Mouse (Mus musculus) adrenal gland, postnatal 25 days (tissue): ENCODE results near the gene Tcf25. TPM values are rescaled to one million over a fixed set of nuclear protein-coding genes. Genes with fewer than 3 reads are reported as not detected.

ENCODE experiments used
- DNase-seq: peaks from one replicate; pipeline ENCODE4 v3.0.0; 2021; ENCODE audit warnings: mixed read lengths
- total RNA-seq: library from RNA; stranded (reverse); gene quantifications from 2 replicates; pipeline ENCODE4 v1.2.3, GENCODE M21; 2021

Gene Tcf25
- total RNA-seq, 1 experiment from 2014 or later, result 203 TPM

DNA sequence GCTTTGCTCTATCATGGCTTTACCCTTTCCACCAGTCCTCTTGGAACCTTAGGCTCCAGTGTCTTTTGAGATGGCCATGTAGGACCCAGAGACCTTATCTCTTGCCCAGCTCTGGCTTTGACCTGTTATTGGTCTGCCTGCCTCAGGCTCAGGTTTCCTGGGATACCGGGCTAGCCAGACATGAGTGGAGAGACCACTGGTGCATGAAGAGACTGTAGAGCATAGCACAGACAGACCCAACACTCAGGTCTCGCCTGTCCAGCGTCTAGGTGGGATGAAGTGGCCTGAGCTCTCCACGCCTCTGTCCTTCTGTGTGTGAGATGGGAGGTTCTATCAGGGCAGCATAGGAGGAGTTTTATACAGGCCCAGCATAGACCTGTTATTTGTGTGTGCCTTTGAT lies 24.5 kb upstream of the Tcf25 start:
- DNase-seq, result no peak

DNA sequence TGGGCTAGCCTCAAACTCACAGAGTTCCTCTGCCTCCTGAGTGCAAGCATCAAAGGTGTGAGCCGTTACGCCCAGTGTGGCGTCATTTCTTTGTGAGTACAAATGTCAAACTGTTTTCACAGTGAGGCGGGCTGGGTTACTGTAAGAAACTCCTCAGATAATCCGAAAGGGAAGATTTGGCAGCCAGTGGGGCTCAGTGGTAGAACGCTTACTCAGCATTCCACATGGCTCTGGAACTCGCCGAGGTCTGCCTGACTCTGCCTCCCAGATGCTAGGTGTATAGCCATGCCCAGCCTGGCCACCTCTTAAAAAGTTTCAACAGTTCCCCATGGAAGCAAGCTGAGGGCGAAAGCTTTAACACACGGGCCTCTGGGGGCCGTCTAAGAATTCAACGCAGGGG lies 21.4 kb upstream of the Tcf25 start:
- no peak for DNase-seq

DNA sequence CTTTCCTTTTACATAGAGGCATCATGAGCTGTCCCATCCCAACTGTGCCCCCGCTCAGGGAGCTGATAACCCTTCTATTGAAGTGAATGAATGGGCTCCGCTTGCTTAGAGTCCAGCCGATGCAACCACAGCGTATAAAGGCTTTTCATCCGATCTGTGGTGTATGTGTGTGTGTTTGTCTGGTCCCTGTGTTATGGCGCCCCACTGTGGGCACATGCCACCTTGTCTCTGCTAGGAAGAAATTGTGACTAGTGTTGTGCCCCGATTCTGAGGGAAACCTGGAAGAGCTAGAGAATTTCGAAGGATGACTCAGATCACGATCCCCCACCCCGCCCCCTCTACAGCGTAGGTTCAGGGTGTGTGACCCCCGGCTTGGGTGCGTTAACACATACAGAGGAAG lies 20.8 kb upstream of the Tcf25 start:
- peak; percentile 45 for DNase-seq

DNA sequence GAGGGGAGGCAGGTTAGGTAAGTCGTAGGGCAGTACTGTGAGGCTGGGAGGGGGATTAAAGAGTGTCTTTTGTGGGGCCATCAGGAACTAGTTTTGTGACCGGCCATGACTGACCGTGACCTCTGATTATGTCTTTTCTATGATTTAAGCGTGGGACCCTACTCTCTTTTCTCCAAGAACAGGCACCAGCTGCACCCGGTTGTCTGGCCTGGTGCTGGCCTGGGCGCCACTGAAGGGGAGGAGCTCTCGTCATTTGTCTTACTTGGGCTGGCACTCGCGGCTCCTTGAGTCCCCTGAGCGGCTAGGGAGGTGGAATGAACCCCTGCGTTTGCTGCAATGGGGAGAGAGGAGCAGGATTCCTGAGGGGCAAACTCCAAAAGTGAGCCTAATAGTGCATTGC lies 20.3 kb upstream of the Tcf25 start:
- no peak for DNase-seq

DNA sequence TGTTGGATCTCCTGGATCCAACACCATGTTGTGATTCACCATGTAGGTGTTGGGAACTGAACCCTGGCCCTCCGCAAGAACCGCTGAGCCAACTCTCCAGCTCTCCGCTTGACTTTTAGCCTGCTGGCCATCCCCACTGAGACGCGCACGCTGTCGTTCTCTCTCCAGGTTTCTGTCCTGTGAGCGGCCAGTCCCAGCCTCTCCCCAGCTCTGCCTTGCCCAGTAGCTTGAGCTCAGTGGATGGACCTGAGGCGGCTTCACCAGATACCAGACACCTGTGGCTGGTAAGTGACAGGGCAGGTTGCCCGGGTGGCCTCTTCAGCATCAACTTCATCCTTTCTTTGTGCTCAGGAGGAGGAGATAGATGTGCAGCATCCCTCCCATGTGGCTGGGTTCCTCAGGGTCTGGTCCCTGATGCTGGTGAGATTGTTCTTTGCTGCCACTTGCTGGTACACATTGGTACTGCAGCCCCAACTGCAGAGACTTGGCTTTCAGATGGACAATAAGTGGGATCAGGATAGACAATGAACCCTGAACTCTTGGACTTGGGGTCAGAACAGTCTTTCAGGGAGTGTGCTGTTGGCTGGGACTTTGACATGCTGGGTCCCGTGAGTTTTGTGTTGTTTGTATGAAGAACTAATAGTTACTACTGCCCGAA lies 12.3 kb upstream of the Tcf25 start:
- DNase-seq, result peak; percentile 70

DNA sequence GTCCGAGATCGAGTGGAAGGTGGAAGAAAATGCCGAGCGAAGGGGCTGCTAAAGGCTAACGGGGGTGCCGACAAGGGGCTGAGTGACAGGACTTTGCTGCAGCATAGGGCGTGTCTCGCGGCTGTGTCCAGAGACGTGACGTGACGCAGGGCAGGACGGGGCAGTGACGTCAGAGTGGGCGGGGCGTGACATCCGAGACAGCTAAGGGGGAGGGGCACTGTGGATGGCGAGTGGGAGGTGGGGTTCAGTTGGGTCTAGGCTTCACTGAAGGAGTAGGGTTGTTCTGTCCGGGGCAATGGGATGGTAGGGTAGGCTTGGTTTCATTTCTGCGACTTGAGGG lies 656 bp downstream of the Tcf25 start:
- peak; percentile 97 for DNase-seq

DNA sequence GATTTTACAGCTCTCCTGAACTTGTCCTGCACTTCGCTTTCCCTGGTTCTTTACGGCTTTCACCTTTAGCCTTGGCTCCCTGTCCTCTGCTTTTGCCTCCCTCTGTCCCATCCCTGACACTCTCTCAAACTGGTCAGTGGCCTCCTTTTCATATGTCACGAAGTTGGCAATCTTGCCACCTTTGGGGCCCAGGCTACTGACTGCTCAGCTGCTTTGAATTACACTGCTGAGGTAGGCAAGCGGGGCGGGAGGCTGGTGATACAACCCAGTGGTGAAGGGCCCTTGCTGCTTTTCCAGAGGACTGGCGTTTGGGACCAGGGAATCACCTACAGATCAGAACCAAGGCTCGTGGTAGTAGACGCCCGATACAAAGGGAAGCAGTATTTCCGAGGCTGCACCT lies 2.1 kb downstream of the Tcf25 start:
- DNase-seq, result no peak

DNA sequence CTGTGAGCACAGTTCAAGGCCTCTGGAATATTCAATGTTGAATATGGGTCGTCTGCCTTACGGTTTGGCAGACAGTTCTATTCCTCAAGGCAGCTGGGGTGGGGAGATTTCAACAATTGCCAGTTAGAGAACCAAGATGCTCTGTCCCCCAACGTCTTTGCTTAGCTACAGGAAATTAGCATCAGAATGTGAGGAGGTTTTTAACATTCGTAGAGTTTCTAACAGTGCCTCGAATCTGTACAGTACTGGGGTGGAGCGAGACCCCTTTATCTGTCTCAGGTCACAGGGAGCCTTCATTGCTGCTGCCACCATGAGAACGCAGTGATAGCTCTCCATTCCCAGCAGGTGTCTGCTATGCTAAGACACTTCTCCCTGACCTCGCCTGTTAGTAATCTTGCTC lies 2.6 kb downstream of the Tcf25 start:
- no peak for DNase-seq

DNA sequence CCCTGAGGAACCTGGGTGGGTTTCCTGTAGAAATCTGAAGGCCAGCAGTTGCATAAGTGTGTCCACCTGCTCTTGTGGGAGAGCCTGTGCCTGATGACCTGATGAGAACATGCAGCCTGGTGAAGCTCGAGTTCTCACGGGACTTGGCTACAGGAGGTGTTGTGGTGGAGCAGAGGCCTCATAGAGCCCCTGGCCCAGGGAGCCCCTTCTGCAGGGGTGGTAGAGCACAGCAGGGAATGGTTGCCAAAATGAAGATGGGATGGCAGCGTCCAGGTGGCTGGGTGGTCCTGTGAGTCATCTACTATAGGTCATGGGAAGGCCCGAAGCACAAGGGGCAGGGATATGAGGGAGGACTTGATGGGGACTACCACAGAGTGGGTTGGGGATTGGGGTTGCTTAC lies 8.2 kb downstream of the Tcf25 start:
- DNase-seq, result no peak

DNA sequence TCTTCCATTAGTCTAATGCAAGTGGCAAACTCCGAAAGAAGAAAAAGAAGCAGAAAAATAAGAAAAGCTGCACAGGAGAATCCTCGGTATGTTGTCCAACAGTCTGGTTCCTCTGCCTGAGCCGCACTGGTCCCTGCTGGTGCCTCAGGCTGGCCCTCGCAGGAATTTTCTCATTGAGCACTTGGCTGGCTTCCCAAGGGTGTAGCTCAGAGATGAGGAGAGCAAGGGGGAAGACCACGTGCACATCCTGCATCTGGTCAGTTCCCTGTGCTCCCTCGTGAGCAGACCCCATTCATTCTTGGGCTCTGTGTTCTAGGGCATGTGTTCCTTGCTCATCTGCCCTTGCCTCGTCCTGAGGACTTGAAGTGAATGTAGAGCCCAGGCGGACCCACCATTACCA lies 9.0 kb downstream of the Tcf25 start:
- no peak for DNase-seq

DNA sequence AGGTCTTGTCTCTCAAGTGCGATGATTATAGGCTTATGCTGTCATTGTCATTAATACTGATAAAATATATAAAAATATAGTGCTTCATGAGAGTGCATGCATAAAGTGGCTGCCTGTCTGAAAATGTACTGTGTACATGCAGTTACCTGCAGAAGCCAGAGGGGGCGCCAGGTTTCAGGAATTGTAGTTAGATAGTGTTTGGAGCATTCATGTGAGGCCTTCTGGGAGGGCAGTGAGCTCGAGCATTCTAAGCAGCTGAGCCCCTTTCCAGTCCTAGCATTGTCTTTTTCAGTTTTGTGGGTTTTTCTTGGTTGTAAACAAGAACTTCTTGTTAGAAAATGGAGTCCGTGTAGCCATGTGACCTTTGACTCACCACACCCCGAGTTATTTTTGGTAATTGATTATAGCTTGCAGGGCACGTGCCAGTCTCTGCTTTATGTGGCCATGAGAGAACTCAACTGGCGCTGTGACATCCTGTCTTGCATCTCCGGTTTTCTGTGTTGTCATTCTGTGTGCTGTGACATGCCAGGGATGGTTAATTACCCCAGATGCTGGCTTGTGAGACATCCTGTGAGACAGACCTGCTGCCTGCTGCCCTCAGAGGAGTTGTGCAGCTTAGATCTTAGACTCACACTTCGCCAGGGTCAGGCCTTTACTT lies 11.5 kb downstream of the Tcf25 start:
- DNase-seq, result peak; percentile 42

DNA sequence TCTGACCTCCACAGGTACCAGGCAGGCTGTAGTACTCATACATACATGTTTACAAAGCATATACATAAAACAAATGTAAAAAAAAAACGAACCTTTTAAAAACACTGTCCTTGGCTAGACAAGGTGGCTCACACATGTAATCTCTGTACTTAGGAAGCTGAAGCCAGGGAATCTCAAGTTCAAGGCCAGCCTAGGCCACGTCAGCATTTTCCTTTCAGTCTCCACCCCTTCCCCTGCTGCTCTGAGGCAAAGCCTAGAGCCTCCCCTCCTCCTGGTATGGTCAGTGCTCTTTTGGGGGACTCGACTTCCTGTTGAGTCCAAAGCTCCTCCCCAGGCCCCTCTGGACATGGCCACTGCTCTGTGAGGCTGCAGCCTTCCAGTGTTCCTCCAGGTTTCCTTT lies 13.5 kb downstream of the Tcf25 start:
- DNase-seq, result peak; percentile 41

DNA sequence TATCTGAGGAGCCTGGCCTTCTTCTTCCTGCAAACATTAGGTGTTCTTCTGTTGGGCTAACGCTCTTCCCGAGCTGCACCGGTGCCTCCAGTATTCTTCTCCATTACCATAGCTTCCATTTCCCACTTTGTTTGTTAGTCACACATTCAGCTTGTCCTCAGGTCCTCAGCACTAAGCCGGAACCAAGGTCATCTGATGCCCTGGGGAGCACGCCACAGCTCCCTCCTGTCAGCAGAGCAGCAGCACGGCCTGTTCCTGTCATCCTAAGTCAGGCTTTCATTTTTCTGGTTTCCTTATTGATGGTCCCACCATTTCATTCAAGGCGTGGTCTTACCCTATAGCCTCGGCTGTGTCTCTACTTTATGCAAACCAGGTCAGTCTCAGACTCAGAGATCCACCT lies 14.2 kb downstream of the Tcf25 start:
- no peak for DNase-seq

DNA sequence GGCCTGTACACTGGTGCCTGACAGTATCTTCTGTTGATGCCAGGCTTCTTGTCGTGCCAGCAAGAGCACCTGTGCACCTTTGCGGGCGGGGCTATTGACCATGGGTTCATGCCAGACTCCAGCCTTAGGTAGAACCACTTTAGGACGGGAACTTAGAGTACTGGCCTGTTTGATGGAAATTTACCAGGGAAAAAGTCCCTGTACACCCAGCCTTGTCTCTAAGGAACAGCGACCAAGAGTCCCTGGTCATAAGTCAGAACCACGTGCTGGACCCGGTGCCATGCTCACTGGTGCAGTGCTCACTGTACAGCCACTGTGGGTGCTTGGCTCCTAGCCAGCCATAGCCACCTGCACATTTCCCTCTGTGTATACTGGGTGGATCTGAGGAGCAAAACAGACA lies 15.5 kb downstream of the Tcf25 start:
- no peak for DNase-seq

DNA sequence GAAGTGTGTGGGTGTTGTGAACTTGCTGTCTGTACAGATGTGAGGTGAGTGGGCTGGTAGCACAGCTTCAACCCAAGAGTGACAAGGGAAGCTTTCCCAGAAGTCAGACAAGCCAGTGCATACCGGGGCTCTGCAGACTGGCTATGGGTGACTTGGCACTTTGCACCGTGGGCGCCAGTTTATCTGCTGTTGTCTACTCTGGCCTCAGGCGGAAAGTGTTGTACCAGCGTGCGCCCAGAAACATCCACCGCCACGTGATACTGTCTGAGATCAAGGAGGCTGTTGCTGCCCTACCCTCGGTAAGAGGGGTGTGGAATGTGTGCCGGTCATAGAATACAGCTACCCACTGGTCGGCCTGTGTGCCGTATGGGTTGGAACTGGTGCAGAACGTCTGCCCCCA lies 24.8 kb downstream of the Tcf25 start:
- DNase-seq, result no peak

DNA sequence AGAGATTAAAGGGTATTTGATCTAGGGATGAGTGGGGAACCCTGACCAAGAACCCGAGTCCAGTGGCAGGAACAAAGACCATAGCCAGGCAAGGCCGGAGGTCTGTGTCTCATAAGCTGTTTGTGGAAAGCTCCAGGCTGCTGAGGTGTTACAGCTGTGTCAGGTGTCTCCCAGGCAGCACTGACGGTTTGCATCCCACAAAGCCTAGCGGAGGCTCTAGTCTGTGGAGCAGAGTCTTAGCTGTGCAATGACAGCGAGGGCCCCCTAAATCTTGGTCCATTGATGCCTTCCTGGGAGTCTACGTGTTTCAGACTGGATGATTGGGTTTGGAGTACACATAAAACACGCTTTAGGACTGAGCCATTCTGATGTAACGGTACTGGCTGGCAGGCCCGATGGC lies 28.4 kb downstream of the Tcf25 start:
- no peak for DNase-seq

DNA sequence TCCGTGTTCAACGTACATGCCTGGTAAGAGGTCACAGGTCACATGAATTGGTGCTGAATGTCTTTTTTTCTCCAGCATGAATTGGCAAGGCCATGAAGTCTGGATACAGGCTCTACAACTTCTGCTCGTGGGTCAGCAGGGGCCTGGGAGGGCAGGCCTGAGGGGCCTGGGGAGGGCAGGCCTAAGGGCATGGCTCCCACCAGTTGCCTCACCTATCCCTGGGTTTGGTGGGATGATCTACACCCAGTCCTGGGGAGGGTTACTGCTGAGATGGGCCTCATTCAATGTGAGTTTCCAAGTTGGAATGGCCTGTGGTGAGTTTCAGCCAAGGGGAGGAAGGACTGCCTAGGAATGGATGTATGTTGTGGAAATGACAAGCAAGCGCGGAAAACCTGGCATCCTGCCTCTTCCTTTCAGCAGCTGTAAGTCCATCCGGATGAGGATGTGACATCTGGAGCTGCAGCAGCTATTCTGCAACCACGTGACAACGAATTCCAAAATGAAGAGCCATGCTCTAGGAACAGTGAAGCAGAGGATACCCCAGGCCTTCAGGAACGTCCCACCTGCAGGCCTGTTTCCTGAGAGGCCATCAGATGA lies 29.3 kb downstream of the Tcf25 start:
- DNase-seq, result no peak

DNA sequence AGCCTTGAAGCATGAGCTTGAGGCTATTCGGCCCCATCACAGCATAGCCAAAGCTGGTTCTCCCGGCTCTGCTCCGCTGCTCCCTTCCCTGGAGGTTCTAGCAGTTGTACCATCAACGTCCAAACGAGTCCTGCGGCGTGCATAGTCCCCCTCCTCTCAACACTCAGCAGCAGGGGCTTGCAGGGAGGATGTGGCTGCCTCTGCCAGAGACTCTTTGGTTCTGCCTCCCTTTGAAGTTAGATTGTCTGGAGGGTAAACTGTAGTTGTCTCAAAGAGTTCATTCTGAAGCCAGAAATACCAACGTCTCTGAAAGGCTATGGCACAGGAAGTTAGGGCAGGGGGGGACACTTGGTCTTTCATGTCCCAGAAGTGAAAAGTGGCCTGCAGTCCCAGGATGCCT lies 31.0 kb downstream of the Tcf25 start:
- no peak for DNase-seq

DNA sequence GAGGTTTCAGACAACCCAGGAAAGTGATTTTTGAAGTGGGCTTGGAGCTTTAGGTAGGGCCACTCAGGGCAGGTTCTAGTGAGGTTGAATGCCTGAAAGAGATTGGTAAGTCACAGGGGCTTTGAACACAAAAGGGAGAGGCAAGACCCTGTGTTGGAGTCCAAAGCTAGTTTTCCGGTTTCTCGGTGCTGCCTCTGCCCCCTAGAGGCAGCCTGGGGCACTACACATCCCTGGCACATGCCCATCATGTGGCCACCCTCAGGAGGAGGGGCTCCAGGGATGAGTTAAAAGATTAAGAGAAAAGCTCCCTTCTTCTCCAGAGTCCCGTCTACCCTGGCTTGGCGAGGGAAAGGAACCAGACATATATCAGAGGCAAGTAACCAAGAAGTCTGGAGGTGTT lies 33.2 kb downstream of the Tcf25 start, which contains the start of gene Mc1r:
TSS of gene Mc1r (plus strand) at position 322 of the 400 bp plus-strand sequence.
- DNase-seq, result peak; percentile 64

DNA sequence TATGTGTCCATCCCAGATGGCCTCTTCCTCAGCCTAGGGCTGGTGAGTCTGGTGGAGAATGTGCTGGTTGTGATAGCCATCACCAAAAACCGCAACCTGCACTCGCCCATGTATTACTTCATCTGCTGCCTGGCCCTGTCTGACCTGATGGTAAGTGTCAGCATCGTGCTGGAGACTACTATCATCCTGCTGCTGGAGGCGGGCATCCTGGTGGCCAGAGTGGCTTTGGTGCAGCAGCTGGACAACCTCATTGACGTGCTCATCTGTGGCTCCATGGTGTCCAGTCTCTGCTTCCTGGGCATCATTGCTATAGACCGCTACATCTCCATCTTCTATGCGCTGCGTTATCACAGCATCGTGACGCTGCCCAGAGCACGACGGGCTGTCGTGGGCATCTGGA lies 34.1 kb downstream of the Tcf25 start:
- DNase-seq, result no peak

DNA sequence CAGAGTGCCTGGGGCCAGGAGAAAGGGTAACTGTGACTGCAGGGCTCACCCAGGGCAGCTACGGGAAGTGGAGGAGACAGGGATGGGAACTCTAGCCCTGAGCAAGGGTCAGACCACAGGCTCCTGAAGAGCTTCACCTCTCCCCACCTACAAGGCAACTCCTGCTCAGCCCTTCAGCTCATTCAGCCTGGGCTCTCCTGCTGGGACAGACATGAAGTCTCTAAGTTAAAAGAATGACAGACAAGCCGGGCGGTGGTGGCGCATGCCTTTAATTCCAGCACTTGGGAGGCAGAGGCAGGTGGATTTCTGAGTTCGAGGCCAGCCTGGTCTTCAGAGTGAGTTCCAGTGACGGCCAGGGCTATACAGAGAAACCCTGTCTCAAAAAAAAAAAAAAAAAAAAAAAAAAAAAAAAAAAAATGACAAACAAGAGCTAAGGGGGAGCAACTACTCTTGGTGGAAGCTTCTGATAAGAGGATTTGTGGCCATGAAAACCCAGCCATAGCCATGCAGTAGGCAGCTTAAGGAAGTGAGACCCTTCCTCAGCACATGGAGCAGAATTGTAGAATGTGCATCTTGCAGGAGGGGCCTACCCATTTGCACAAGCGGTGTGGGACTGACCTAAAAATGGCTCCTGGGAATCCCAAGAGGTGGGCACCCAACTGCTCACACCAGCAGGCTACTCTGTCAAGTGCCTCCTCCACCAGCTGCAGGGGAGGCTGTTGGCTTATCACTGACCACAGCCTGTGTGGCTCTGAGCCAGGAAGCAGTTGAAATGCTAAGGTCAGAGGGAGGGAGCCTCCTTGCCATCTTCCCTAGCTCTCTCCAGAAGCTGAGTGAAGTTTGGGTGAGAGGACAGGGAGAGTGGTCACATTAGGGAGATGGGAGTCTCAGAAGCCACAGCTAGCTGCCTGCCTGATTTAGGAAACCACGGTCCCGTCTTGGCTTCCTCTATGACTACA lies 35.3 kb downstream of the Tcf25 start:
- DNase-seq, result peak; percentile 67

DNA sequence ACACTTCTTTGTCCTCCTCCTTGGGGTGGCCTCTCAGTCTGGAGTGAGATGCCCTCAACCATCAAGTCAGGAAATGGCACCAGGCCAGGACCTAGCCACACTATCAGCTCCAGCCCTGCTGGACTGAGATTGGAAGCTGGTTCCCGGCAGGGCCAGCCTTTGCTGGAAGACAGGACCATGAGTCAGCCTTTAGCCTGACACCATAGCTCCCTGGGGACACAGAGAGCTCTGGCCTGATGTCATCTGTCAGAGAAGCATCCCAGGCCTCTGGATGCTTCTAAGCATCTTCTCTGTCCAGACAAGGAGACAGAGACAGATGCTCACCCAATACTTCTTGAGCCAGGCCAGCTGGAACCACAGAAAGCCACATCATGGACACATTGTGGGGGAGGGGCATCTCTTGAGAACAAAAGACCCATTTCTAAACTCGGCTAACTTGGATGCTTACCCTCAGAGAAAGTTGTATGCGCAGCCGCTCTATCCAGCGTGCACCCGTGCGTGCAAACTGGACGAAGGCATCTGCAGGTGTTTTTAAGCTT lies 36.6 kb downstream of the Tcf25 start:
- peak; percentile 62 for DNase-seq

DNA sequence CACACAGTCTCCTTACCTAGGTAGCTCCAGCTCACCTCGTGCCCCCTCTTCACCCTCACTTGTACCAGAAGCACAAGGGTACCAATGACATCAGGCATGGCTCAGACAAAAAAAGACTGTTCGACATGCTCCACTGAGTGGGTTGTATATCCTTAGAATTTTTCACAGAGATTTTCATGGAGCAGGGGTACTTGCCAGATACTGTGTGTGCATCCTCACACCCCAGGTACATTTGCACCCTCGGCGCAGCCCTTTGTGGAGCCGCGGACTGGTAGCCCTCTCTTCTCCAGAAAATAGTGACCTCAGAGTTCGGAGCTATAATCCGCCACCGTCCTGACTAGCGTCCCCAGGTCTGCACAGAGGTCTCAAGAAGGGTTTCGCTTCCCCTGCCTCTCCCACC lies 37.2 kb downstream of the Tcf25 start:
- no peak for DNase-seq
